Mouse (Mus musculus) layer of hippocampus, postnatal 14 days (tissue): ENCODE results near the gene Fgfr2. TPM values are rescaled to one million over a fixed set of nuclear protein-coding genes. Genes with fewer than 3 reads are reported as not detected.
"Not testable (repeated sequence)": the region's sequence is repeated elsewhere in the genome, so short reads cannot be mapped to it uniquely, and the experiment has no call there.

Experiments
- DNase-seq, 2 experiments: peaks; one replicate each; pipeline ENCODE4 v3.0.0; 2021 to 2022; ENCODE audit warnings: low spot score in 2 of 2, mixed read lengths in 1 of 2
- total RNA-seq, 2 experiments: library from RNA; stranded (reverse); gene quantifications; 2 replicates each; pipeline ENCODE4 v1.2.3; 2021

Gene Fgfr2
- total RNA-seq, 2 experiments from 2014 or later = 38.3 to 40.2 TPM

DNA sequence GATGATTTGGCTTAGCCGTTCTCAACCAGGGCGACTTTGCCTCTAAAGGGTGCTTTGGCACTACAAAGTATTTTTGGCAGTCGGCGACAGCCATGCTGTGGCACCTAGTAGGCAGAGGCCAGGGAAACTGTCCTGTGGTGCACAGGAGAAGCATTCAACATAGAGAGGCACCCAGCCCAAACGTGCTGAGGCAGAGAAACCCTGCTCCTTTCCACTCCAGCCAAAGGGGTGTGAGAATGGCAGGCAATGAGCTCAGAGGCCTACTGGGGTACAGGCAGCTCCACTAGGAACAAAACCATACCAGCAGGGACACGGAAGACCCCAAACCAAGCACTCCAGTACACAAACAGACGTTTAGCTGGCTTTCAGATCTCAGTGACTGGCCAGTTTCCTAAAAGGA, 2583.0 kb downstream of the Fgfr2 start:
- DNase-seq = no peak

GRCm38 (mm10) chr7:130537068-130537467, 2586.1 kb downstream of the Fgfr2 start:
- no peak for DNase-seq

DNA sequence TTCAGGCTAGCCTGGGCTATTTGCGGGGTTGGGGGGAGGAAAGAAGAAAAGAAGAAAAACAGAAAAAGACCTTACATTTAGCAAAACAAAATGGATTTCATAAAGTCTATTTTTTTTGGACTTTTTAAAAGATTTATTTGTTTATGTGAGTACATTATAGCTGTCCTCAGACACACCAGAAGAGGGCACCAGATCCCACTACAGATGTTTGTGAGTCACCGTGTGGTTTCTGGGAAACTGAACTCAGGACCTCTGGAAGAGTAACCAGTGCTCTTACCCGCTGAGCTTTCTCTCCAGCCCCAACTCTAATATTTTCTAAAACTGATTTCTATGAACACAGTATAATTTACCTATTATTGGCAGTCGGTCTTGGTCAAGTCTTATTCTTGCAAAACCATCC, 2588.0 kb downstream of the Fgfr2 start:
- no peak for DNase-seq

DNA sequence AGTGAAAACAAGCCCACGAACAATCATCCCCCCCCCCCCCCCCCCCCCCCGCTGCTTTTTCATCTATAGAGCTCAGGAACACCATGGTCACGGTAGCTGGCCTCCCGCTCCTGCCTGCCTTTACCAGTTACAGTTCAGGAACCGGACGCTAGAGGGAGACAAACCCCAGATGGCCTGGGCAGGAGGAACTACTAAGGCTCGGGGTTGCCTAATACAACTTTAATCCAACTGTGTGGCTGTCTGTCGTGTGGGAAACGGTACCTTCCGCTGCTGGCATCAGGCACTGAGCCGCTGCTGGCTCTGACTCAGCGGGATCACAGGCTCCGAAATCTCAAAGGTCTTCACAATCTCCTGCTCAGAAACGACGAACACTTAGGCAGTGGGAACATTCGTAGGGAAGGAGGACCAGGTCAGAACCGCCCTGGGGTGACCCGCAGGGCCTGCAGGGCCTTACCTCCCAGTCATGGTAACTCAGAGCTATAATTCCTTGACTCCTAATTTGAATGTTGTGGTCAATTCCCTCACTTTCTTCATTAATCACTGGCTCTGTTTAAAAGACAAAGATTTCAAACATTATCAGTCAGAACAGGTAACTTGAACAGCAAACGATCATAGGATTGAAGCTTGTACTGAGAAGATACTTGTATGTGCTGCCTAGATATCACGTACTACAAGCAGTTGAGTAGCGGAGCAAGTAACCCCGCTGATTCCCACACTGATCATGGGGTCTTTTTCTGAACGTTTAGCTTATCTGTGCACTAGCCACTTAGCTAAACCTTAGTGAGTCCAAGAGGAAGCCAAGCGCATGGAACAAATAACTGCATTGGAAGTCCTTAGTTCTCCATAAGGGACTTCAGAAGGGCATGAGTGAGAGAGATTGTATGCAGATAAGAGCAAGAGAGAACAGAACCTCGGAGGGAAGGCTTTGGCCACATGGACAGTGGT, 2589.6 kb downstream of the Fgfr2 start:
- peak; percentile 87 to 91 for DNase-seq

DNA sequence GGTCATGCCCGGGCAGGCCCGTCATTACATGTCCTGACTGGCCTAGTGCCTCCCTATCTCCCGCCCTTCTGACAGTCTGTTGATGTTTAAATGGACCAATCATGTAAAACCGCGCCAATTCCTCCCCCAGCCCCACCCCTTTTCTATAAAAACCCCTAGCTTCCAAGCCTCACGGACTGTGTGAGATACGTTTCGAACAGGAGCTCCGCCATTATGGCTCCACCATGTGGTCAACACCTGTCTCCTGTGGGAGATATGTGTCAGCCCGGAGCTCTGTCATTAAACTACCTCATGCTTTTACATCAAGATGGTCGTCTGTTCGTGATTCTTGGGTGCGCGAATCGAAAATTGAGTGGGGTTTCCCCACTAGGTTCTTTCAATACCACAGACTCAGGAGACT, 2592.0 kb downstream of the Fgfr2 start:
- DNase-seq = not testable (repeated sequence)

DNA sequence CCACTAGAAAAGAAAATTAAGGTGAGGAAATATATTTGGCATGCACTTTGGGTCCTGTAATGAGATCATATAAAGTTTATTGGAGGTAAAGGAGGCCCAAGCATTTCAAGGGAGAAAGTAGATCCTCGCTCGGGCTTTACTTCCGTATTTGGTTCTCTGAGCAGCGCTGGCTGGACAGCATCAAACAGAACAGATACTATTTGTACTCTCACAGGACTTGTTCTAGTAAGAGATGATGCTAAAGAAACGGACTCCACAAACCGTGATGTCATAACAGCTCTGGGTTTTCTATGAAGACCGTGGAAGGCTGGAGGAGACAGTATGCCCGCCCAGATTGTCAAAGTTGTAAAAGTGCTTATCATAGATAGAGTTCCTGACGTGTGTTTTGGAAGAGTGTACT, 2595.8 kb downstream of the Fgfr2 start:
- DNase-seq = no peak

- DNase-seq = no peak
Measured at GRCm38 (mm10) chr7:130523451-130523850, 2599.7 kb downstream of the Fgfr2 start.

DNA sequence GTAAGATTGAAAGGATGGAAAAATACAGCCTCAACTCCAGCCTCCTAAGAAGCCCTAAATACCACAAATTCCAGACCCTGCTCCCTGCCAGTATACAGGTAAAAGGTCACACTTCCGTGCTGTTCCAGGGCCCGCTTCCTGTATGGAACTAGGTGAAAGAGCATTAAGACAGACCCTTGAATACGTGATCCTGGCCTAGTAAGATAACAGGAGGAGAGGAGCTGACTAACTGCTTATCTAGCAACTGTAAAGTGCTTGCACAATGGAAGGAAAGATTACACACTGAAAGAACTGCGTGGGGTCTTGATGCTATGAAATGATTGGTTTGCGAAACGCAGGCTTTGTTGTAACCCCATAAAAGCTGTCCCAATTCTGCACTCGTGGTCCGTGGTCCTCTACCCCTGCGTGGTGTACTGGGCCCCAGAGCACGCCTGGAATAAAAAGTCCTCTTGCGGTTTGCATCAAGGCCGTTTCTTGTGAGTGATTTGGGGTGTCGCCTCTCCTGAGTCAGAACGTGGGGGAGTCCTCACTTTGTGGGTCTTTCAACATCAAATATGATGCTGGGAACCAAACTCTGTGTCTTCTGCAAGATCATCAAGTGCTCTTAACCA, 2602.2 kb downstream of the Fgfr2 start:
- no peak for DNase-seq

DNA sequence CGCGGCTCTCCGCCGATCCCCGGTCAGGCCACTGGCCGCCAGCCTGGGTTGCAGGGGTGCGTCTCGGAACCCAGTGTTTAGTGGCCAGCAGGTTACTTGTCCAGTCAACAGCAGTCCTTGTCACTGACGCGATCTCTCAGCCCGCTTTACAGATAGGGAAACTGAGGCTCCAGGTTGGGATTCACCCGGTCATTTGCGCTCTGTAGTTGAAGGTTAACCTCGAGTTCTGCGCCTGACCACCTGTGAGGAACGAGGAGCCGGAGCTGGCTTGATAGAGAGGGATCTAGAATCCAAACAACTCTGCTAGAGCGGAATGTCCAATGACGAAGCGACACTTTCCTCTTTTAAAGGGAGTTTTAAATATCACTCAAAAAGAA, 2603.1 kb downstream of the Fgfr2 start, which contains the start of gene Ate1:
Gene Ate1 (minus strand): TSS at position 321 of the 377 bp plus-strand sequence.
- DNase-seq = no peak

DNA sequence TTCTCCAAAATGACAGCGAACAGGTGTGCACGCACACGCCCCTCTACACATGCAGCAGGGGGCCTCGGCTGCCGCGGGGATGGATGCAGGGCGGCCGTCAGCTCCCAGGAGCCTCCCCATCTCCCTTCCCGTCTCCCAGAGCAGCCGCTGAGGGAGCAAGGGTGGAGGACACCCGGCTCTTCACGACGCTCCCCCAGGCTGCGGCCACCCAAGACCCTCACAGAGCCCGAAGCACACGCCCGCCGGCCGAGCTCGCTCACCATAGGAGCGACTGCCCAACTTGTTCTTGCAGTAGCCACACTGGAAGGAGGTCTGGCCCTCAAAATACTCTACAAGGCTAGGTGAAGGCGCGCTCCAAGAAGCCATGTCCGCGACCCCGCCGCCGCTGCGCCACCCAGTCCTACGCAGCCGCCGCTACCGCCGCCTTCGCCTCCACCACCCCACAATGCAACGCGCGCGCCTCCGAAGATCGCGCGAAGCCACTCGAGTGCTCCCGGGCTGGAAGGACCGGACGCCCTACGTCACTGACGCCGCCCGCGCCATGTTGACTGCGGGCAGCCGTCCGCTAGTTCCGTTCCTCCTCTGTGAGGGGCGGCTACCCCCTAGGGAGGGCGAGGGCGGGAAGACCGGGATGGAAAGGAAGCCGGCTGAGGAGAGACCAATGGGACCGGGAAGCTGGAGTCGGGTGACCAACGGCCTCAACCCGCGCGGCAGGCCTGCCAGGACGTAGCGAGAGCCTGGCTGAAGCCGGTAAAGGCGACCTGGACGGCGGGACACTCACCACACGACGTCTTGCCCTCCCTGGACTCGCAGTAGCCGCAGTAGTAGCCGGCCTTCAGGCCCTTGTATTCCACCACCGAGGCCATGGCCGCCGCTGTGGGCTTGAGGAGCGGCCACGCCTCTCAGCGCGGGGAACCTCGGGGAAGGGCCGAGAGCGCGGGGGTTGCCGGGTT, 2603.8 kb downstream of the Fgfr2 start:
- peak; percentile 98 for DNase-seq

- peak in 1 of 2 experiments; percentile 43 for DNase-seq
Measured at GRCm38 (mm10) chr7:130518213-130519095, 2604.7 kb downstream of the Fgfr2 start.

GRCm38 (mm10) chr7:130510243-130510642, 2612.9 kb downstream of the Fgfr2 start:
- DNase-seq = no peak

GRCm38 (mm10) chr7:130503006-130503405, 2620.1 kb downstream of the Fgfr2 start:
- no peak for DNase-seq

DNA sequence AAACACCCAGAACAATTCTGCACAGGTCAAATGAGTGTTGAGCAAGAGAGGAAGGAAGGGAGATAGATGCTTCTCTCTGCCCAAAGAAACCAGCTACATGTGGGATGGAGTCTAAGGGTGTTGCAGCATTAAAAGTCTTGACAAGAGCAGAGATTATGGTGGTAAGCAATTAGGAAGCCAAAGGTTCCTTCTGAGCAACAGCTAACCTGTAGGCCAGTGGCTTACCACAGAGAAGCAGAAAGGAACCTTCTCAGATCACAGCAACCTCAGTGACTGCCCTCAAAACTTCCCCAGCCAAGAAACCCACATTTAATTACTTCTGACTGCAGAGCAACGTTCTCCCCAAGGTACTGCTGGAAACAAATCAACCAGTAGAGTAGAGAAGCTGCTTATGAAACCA, 2621.7 kb downstream of the Fgfr2 start:
- DNase-seq = no peak

DNA sequence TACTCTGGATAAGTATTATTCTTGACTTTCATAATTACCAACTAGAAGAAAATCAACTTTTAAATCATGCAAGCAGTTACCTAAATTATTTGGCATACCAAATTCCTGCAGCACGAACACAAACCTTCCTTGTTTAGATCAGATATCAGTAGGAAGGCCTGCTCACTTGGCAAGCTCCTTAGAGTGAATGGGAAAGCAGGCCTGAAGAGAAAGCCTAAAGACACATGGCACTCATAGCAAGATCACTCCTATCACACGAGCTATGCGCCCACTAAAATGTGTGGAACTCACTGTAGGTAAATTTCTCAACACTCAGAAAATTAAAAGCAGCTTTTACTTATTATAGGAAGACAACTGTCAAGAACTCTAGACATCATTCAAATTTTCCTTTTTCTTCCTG, 2629.8 kb downstream of the Fgfr2 start:
- DNase-seq = no peak

GRCm38 (mm10) chr7:130492026-130492425, 2631.1 kb downstream of the Fgfr2 start:
- no peak for DNase-seq

DNA sequence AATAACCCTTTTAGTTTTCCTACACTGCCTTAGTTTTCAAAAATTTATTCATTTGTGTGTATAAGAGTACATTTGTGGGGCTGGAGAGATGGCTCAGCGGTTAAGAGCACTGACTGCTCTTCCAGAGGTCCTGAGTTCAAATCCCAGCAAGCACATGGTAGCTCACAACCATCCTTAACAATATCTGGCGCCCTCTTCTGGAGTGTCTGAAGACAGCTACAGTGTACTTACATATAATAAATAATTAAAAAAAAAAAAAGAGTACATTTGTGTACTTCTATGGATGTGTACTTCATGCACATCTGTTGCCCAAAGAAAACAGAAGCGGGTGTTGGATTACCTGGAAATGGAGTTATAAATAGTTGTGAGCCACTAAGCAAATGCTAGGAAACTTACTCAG, 2644.1 kb downstream of the Fgfr2 start:
- DNase-seq = not testable (repeated sequence)

DNA sequence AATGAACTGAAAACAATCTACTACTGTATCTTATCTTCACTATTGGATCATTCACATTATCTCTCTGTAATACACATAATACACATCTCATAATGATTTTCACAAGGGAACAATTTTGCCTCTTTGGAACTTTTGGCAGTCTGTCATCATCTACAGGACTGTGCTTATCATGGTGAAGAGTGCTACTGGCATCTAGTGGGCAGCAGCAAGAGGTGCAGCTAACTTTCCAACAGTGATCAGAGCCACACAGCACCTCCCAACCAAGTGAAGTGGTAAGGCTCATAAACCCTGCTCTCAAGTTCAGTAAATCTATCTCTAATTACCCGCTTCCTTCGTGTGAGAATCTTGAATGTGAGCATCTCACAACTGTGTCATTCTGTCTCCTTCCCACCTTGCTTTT, 2647.2 kb downstream of the Fgfr2 start:
- DNase-seq = peak; percentile 54 to 82

DNA sequence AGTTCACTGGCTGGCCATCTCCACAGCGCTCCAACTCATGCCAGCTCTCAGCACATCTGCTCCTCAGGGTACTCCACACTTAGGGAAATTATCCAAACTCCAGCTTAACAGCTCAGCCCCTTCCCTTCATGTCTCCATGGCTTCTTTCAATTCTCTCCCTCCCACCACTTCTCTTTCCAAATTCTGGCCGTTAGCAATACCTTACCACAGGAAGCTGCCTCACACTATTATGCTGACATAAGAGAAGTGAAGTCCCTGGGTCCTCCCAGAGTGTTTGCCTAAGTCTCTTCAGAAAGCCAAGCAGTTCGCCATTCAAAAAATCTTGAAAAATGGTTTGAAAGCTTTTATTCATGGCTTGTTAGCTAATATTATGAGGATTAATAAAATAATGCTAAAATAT, 2649.3 kb downstream of the Fgfr2 start:
- DNase-seq = no peak

DNA sequence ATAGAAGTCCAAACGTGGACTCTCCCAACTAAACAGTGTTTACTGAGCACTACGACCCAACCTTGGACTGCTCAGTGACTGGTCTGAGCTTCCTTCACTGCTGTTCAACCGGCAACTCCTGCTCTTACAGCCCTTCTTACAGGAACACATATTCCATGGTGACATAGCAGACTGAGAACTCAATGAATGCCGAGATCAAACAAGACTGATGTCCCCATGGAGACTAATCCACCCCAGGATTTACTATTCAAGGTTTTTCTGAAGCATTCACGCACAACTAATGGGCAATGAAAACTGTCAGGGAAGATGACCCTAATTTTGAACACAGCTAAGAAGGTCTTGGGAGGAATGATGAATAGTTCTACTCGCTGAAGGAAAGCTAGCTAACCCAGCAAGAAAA, 2650.5 kb downstream of the Fgfr2 start:
- no peak for DNase-seq
